Mouse (Mus musculus): ENCODE measurements around the gene Kcnf1. TPM values are rescaled to one million over a fixed set of nuclear protein-coding genes. Genes with fewer than 3 reads are reported as not detected.

Kcnf1 gene
- 0.53 and 0.55 TPM in 2 replicates for polyA plus RNA-seq (2016; fragmentation: Nextera tagmentation; extraction: Ambion mirVana)

DNA sequence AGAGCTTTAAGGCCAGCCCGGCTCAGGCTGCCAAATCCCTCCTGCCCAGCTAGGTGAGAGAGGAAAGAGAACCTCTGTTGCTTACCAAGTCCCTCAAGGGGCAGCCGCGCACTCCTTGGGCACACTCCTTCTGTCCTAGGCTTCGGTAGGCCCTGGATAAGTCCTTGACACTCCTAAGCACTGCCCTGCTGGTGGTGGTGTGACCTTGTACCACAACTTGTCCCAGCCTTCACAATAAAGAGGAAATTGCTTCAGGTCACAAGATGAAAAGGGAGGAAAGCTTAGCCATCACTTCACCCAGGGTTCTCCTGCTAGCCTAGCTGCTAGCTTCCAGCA lies at the start of gene Kcnf1:
Gene Kcnf1 (minus strand): TSS at position 132 of the 336 bp plus-strand sequence.
- Histone ChIP-seq H3K4me3 (peak within 1 kb of the TSS; percentile 69), H3K27ac (replicated peaks) (peak within 1 kb of the TSS; percentile 80), H3K4me1 (peaks cover 18% of the 10 kb centered on the region), H3K27me3 (replicated peaks; ENCODE audit: low read depth, poor library complexity, severe bottlenecking) (peaks cover 54% of the 10 kb centered on the region), H3K9me3 (no peaks in the 10 kb centered on the region), H3K36me3 (replicated peaks) (no peaks in the 10 kb centered on the region)
- 16% methylated on average over 4 of the region's 4 CpGs for WGBS
- DNase-seq (ENCODE audit: low spot score) = no peak

DNA sequence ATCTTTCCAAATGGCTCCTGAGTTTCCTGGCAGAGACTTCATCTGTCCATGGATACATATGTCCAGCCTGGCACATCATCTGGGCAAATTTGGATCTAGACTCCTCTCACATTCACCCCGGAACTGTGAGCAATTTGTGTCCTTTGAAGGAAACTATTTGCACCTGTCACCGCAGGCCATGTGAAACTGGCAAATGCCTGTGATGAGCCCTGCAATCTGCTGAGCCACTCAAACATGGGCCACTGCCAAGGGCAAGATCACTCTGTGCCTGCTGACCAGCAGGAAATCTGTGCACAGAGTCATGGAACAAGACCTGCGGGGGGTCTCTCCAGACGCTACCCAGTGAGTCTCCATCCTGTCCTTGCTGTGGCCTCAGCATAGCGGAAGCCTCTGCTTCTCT lies 48.3 kb upstream of the Kcnf1 start:
- no peaks in the 10 kb centered on the region; the same call in 1 of the 2 replicates for H3K27me3 ChIP-seq (replicated peaks; ENCODE audit: low read depth, poor library complexity, severe bottlenecking)
- H3K4me3 ChIP-seq = no peak overlapping the region
- no peaks in the 10 kb centered on the region for H3K9me3 ChIP-seq
- H3K4me1 ChIP-seq = no peaks in the 10 kb centered on the region
- no peak for DNase-seq (ENCODE audit: low spot score)
- 83% methylated on average over 5 of the region's 5 CpGs for WGBS
- no peaks in the 10 kb centered on the region for H3K36me3 ChIP-seq (replicated peaks)
- no peak overlapping the region for H3K27ac ChIP-seq (replicated peaks)

DNA sequence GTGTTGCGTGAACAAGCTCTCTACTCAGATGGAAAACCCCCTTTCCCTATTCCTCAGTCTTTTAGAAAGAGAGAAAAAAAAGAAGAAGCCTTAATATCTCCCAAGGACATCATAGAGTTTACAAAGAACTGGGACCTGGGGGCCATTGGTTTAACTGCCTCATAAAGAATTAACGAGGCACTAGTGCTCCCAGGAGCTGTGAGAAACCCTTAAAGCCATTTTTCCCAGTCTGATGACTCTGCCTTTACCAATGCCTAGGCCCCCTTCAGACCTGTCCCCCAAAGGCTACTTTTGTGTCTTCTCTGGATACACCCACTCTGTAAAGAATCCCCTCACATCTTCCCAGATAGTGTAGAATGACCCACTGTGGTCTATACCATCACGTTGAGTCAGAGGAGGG lies 46.4 kb upstream of the Kcnf1 start:
- no peak for DNase-seq (ENCODE audit: low spot score)
- Histone ChIP-seq H3K4me1 (no peaks in the 10 kb centered on the region), H3K27ac (replicated peaks) (no peak overlapping the region), H3K4me3 (no peak overlapping the region), H3K27me3 (replicated peaks; ENCODE audit: low read depth, poor library complexity, severe bottlenecking) (no peaks in the 10 kb centered on the region; the same call in 1 of the 2 replicates), H3K9me3 (no peaks in the 10 kb centered on the region), H3K36me3 (replicated peaks) (no peaks in the 10 kb centered on the region)
- 71% methylated on average over 3 of the region's 3 CpGs for WGBS

DNA sequence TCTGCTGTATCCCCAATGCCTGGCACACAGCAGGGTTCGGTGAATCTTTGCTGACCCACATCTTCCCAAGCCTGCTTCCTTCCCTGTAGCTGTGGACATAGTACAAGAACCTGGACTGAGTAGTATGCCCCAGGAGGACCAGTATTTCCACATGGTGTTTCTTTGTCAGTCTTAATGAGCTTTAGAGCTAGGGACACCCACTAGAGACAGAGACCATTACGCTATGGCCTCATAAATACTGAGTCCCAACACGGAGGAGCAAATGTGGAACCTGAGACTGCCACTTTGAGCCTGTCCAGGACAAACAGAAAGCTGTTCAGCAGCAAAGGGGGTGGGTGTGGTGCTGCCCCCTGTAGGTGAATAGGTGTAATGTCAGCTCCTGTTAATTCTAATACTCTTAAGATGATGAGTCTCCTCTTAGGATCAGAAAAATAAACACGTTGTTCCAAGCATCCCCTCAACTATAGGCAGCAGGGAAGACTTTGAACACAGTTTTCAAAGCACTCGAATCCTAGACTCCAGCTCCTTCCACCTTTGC lies 45.3 kb upstream of the Kcnf1 start:
- no peak overlapping the region for H3K4me3 ChIP-seq

DNA sequence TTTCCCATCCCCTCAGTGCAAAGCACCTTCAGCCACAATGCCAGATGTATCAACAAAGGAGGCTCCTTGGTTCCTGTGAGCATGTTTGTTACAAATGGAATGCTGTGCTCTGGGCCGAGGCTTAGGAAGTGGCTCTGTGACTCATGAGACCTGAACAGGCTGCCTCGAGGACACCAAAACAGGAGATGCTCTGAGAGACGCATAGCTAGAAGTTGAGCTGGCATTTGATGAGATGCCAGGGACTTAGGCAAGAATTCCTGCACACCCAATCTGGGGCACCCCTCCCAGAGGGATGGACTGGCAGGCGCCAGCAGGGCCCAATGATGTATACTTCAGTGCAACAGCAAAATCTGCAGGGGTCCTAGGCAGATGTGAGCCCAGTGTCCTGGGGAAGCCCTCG lies 43.9 kb upstream of the Kcnf1 start:
- Histone ChIP-seq H3K9me3 (no peaks in the 10 kb centered on the region), H3K27ac (replicated peaks) (no peak overlapping the region), H3K27me3 (replicated peaks; ENCODE audit: low read depth, poor library complexity, severe bottlenecking) (no peaks in the 10 kb centered on the region; the same call in 1 of the 2 replicates), H3K4me1 (no peaks in the 10 kb centered on the region), H3K4me3 (no peak overlapping the region), H3K36me3 (replicated peaks) (no peaks in the 10 kb centered on the region)
- no peak for DNase-seq (ENCODE audit: low spot score)
- 71% methylated on average over 5 of the region's 5 CpGs for WGBS

More for the DNA sequence above, 45.3 kb upstream of the Kcnf1 start:
- peak; percentile 42 for DNase-seq (ENCODE audit: low spot score)
- H3K4me1 ChIP-seq = no peaks in the 10 kb centered on the region
- H3K9me3 ChIP-seq = no peaks in the 10 kb centered on the region
- H3K27me3 ChIP-seq (replicated peaks; ENCODE audit: low read depth, poor library complexity, severe bottlenecking) = no peaks in the 10 kb centered on the region; the same call in 1 of the 2 replicates
- WGBS = 45% methylated on average over 5 of the region's 5 CpGs
- no peaks in the 10 kb centered on the region for H3K36me3 ChIP-seq (replicated peaks)
- no peak overlapping the region for H3K27ac ChIP-seq (replicated peaks)

DNA sequence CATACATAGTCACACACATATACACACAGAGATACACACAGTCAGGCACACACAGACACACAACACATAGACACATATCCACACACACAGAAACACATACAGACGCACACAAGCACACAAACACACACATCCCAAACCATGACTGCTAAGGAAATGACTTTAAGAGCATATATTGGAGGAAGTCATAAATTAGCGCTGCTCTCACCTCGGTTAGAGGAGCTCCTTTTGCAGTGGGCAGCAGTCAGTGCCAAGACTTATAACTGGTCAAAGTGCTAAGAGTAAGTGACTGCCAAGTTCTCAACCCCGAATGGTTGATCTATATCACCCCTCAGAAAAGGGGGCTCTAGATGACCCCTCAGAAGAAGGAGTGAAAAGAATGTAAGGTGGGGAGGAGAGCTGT lies 42.4 kb upstream of the Kcnf1 start:
- H3K27ac ChIP-seq (replicated peaks) = no peak overlapping the region
- DNase-seq (ENCODE audit: low spot score) = no peak
- WGBS = 87% methylated on average over 4 of the region's 4 CpGs

DNA sequence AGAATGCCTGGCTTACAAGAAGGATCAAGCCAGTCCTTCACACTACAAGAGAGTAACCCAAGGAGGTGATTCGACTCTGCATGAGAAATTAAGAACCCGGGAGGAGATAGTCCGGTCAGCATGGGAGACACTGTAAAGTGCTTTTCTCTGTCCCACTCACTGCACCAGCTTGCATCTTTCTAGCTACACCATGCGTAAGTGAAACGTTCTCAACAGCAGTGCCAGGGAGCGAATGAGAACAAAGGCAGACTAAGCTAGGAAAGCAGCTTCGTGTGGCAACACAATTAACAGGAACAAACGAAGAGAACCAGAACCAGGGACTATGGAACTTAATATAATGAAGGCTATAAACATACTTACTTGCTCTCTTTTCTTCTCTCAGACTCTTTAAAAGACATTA lies 41.7 kb upstream of the Kcnf1 start:
- no peaks in the 10 kb centered on the region for H3K27me3 ChIP-seq (replicated peaks; ENCODE audit: low read depth, poor library complexity, severe bottlenecking)
- H3K4me3 ChIP-seq = no peak overlapping the region
- 0 out of 2 replicates have a peak, but pooled peaks cover 2% of the 10 kb centered on the region for H3K9me3 ChIP-seq
- H3K4me1 ChIP-seq = no peaks in the 10 kb centered on the region
- H3K27ac ChIP-seq (replicated peaks) = no peak overlapping the region
- 67% methylated on average over 8 of the region's 8 CpGs for WGBS
- no peaks in the 10 kb centered on the region for H3K36me3 ChIP-seq (replicated peaks)
- DNase-seq (ENCODE audit: low spot score) = no peak

More for the DNA sequence above, 42.4 kb upstream of the Kcnf1 start:
- no peaks in the 10 kb centered on the region for H3K36me3 ChIP-seq (replicated peaks)
- 0 out of 2 replicates have a peak, but pooled peaks cover 2% of the 10 kb centered on the region for H3K9me3 ChIP-seq
- H3K27me3 ChIP-seq (replicated peaks; ENCODE audit: low read depth, poor library complexity, severe bottlenecking) = no peaks in the 10 kb centered on the region; the same call in 1 of the 2 replicates
- no peak overlapping the region for H3K4me3 ChIP-seq
- no peaks in the 10 kb centered on the region for H3K4me1 ChIP-seq

DNA sequence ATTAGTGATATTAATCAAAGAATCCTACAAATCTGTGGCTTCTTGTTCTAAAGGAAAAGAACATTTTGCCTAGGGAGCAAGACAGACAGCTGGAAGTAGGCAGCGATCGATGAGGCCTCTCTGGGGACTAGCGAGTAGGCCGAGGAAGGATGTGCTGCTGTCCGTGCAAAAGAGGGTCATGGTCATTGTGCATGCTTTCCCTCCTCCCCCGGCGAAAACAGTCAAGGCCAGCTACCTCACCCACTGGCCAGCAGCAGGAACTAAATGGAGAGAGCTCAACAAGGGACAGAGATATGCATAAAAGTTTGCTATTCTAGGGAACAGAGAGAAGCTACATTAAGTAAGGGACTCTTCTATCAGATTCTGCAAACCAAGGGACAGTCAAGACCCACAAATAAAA lies 39.1 kb upstream of the Kcnf1 start:
- Histone ChIP-seq H3K4me3 (no peak overlapping the region), H3K27ac (replicated peaks) (no peak overlapping the region), H3K9me3 (0 out of 2 replicates have a peak, but pooled peaks cover 2% of the 10 kb centered on the region), H3K27me3 (replicated peaks; ENCODE audit: low read depth, poor library complexity, severe bottlenecking) (no peaks in the 10 kb centered on the region), H3K4me1 (no peaks in the 10 kb centered on the region), H3K36me3 (replicated peaks) (no peaks in the 10 kb centered on the region)
- DNase-seq (ENCODE audit: low spot score) = no peak
- WGBS = 89% methylated on average over 7 of the region's 7 CpGs

DNA sequence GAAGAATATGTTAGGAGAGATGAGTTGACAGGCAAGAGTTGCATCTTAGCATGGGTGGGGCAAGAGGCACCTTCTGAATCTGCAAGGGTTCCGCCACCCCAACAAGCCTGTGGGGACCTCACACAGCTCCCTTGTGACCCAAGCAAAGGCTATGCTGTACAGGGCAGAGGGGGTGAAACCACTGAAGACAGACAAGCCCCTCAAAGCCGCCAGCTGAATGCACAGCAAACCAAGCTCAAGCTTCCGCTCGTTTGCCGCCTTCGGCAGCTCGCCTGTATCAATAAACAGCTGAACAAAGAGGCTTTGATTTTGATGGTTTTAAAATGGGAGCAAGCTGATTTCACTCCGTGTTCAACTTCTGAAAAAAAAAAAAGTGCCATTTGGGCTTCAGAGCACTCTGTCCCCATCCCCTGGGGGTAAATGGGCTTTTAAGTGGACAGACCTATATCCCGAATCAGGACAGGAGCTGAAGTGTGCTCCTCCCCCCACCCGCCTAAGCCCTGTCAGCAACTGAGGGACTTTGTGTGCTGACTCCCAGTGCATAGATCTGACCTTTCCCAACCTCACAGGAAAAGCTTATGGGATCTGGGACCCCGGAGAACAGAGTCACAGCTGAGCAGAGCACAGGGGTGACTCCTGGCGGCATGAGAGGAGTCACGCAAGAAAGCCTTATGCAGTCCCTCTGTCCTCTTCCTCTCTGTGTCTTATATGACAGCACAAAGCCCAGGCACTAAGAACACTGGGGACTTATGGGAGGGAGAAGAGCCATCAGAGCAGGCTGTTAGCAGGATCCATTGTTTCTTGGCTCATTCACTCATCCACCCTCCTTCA lies 26.0 kb upstream of the Kcnf1 start:
- Histone ChIP-seq H3K4me1 (peaks cover 18% of the 10 kb centered on the region), H3K27ac (replicated peaks) (peak overlapping the region; percentile 68), H3K9me3 (no peaks in the 10 kb centered on the region), H3K4me3 (no peak overlapping the region), H3K27me3 (replicated peaks; ENCODE audit: low read depth, poor library complexity, severe bottlenecking) (no peaks in the 10 kb centered on the region), H3K36me3 (replicated peaks) (no peaks in the 10 kb centered on the region)
- peak; percentile 45 for DNase-seq (ENCODE audit: low spot score)
- 27% methylated on average over 13 of the region's 13 CpGs for WGBS

DNA sequence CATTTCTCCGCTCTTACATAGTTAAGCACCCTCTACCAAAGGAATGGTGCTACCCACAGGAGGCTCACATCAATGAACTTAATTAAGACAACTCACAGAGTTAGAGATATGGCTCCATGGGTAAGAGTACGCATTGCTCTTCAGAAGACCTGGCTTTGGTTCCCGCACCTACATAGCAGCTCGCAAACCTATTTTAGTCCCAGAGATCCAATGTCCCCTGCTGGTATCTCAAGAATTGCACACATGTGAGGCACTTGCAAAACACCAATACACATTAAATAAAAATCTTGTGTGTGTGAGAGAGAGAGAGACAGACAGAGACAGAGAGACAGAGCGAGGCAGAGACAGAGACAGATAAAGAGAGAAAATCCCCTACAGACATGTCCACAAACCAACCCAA lies 21.9 kb upstream of the Kcnf1 start:
- 96% methylated on average over 5 of the region's 5 CpGs for WGBS
- H3K4me3 ChIP-seq = no peak overlapping the region
- DNase-seq (ENCODE audit: low spot score) = no peak
- H3K36me3 ChIP-seq (replicated peaks) = no peaks in the 10 kb centered on the region
- no peaks in the 10 kb centered on the region for H3K9me3 ChIP-seq
- peaks cover 18% of the 10 kb centered on the region for H3K4me1 ChIP-seq
- no peak overlapping the region for H3K27ac ChIP-seq (replicated peaks)
- no peaks in the 10 kb centered on the region for H3K27me3 ChIP-seq (replicated peaks; ENCODE audit: low read depth, poor library complexity, severe bottlenecking)

DNA sequence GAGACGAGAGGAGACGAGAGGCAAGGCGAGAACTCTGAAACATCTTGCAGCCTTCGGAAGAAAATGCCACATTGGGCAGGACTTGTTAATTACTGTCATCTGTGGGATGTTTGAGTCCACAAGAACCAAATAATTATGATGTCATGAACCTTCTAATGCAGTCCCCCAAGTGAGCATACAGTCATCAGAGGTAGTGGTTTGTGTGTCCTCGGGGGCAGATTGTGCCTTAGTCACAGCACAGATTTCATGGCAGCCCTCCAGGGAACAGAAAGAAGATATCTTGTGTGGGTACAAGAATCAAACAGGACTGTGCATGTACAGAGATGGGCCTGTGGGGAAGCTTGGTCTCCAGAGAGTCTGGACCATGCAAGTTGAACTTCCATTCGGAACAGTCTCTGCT lies 17.5 kb upstream of the Kcnf1 start:
- H3K27me3 ChIP-seq (replicated peaks; ENCODE audit: low read depth, poor library complexity, severe bottlenecking) = no peaks in the 10 kb centered on the region
- H3K4me3 ChIP-seq = no peak overlapping the region
- no peaks in the 10 kb centered on the region for H3K9me3 ChIP-seq
- no peak overlapping the region for H3K27ac ChIP-seq (replicated peaks)
- no peaks in the 10 kb centered on the region for H3K4me1 ChIP-seq
- H3K36me3 ChIP-seq (replicated peaks) = no peaks in the 10 kb centered on the region
- no peak for DNase-seq (ENCODE audit: low spot score)
- 86% methylated on average over 6 of the region's 6 CpGs for WGBS

DNA sequence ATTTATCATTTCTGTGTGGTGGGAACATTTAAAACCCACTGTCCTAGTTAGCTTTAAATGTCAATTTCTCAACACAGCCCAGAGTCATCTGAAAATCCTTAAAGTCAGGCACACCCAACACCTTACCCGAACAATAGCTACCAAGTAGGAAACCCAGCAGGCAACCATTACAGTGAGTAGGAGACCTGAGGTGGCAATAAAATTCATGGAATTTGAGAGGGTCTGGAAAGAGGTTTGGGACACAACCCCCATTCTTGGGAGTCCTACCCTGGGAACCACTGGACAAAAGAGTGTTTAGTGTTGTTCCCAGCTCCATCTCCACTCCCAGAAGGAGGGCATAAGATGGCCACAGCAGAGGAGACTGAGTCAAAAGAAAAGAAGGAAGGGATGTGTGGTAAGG lies 16.6 kb upstream of the Kcnf1 start:
- no peaks in the 10 kb centered on the region for H3K4me1 ChIP-seq
- no peak for DNase-seq (ENCODE audit: low spot score)
- H3K9me3 ChIP-seq = no peaks in the 10 kb centered on the region
- H3K4me3 ChIP-seq = no peak overlapping the region
- H3K27ac ChIP-seq (replicated peaks) = no peak overlapping the region
- H3K27me3 ChIP-seq (replicated peaks; ENCODE audit: low read depth, poor library complexity, severe bottlenecking) = no peaks in the 10 kb centered on the region
- no peaks in the 10 kb centered on the region for H3K36me3 ChIP-seq (replicated peaks)
- 86% methylated on average over 1 of the region's 1 CpGs for WGBS

DNA sequence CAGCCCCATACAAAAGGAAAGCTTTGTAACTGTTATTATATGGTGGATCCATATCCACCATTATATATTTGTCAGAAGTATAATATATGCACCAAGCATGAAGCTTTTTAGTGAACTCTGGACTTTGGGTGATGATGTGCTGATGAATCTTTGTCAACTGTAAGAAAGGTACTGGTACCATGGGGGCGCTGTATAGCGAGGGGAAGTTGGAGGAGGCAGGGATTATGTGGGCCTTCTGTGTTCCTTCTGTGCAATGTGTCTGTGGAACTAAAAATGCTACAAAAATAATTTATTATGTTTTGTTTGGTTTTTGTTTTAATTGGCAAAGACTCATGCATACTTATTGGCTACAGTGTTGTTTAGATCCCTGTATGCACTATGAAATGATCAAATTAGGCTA lies 16.2 kb upstream of the Kcnf1 start:
- Histone ChIP-seq H3K27ac (replicated peaks) (no peak overlapping the region), H3K4me1 (no peaks in the 10 kb centered on the region), H3K9me3 (no peaks in the 10 kb centered on the region), H3K27me3 (replicated peaks; ENCODE audit: low read depth, poor library complexity, severe bottlenecking) (no peaks in the 10 kb centered on the region), H3K36me3 (replicated peaks) (no peaks in the 10 kb centered on the region), H3K4me3 (no peak overlapping the region)
- DNase-seq (ENCODE audit: low spot score) = no peak
- WGBS = 89% methylated on average over 2 of the region's 2 CpGs
